Mouse (Mus musculus): ENCODE results near the gene Maml2. TPM values are rescaled to one million over a fixed set of nuclear protein-coding genes. Genes with fewer than 3 reads are reported as not detected.

Gene Maml2
- polyA plus RNA-seq, 1 experiment from 2014 or later = 8.6 TPM

- H3K4me1 ChIP-seq = peaks cover 8% of the 10 kb centered on the region
- no peak overlapping the region for H3K4me3 ChIP-seq
- WGBS = 78% methylated on average over 5 of the region's 5 CpGs
- H3K36me3 ChIP-seq = no peaks in the 10 kb centered on the region
- no peak overlapping the region for H3K27ac ChIP-seq (replicated peaks)
- no peaks in the 10 kb centered on the region for H3K27me3 ChIP-seq (ENCODE audit: low read depth, poor library complexity, severe bottlenecking)
- no peaks in the 10 kb centered on the region for H3K9me3 ChIP-seq (replicated peaks)
- DNase-seq (ENCODE audit: low spot score) = no peak
Measured at GRCm38 (mm10) chr9:13510621-13511369, 213.0 kb downstream of the Maml2 start.

DNA sequence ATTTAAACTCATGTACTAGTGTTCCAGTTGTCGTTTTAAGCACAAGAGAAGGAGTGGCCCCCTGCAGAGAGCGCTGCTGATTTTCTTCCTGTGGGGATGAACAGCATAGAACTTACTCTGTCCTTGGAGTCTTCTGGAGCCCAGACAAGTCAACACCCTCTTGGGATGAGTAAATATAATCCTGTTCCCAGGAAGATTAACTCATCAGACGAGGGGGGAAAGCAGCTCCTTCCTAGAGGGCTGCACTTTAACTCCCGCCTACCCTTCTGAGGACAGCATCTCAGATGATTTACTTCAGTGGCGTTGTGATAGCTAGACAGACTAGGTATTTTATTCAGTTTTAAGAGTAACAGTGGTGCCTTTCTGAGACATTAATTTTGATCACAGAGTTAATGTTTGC lies 215.4 kb downstream of the Maml2 start:
- Histone ChIP-seq H3K4me1 (peaks cover 8% of the 10 kb centered on the region), H3K9me3 (replicated peaks) (no peaks in the 10 kb centered on the region), H3K4me3 (no peak overlapping the region), H3K36me3 (no peaks in the 10 kb centered on the region), H3K27me3 (ENCODE audit: low read depth, poor library complexity, severe bottlenecking) (no peaks in the 10 kb centered on the region), H3K27ac (replicated peaks) (no peak overlapping the region)
- 39% methylated on average over 5 of the region's 5 CpGs for WGBS
- no peak for DNase-seq (ENCODE audit: low spot score)

GRCm38 (mm10) chr9:13514435-13514834 lies 216.7 kb downstream of the Maml2 start:
- H3K36me3 ChIP-seq = no peaks in the 10 kb centered on the region
- H3K9me3 ChIP-seq (replicated peaks) = no peaks in the 10 kb centered on the region
- H3K27me3 ChIP-seq (ENCODE audit: low read depth, poor library complexity, severe bottlenecking) = no peaks in the 10 kb centered on the region
- DNase-seq (ENCODE audit: low spot score) = no peak
- H3K4me1 ChIP-seq = peaks cover 8% of the 10 kb centered on the region
- H3K27ac ChIP-seq (replicated peaks) = no peak overlapping the region
- no peak overlapping the region for H3K4me3 ChIP-seq

DNA sequence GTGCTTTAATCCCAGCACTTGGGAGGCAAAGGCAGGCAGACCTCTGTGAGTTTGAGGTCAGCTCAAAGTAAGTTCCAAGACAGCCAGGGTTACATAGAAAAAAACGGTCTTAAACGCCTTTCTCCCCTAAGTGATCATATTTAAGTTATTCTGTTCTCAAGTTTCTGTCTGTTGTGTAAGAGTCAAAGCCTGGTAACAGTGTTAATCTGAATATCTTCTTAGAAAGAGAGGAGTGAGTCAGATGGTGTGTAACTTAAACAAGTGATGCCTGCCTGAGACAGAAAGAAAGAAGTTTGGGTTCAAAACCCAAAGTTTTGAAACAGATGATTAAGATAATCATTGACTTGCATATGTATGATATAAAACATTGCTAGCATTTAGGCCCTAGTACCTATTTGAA lies 218.2 kb downstream of the Maml2 start:
- no peaks in the 10 kb centered on the region for H3K27me3 ChIP-seq (ENCODE audit: low read depth, poor library complexity, severe bottlenecking)
- H3K27ac ChIP-seq (replicated peaks) = no peak overlapping the region
- DNase-seq (ENCODE audit: low spot score) = no peak
- no peaks in the 10 kb centered on the region for H3K9me3 ChIP-seq (replicated peaks)
- 82% methylated on average over 2 of the region's 2 CpGs for WGBS
- H3K36me3 ChIP-seq = no peaks in the 10 kb centered on the region
- no peak overlapping the region for H3K4me3 ChIP-seq
- peaks cover 8% of the 10 kb centered on the region for H3K4me1 ChIP-seq

DNA sequence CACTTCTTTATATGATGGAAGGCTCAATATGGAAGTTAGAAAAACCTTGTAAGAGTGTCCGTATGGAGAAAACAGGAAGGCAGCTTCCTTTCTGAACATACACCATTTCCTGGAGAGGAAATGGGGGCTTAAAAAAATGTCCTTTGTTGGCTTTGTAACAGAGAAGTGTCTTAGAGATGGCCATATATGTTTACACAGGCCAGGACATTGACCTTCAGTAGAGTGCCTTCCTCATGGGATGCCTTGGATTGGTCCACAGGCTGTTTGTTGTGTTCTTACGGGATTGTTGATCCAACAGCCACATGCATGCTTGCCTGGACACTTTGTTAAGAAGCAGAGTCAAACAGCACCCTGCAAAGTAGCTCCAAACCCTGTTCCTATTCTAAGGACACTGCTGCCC lies 220.3 kb downstream of the Maml2 start:
- H3K36me3 ChIP-seq = no peaks in the 10 kb centered on the region
- H3K4me3 ChIP-seq = no peak overlapping the region
- peaks cover 10% of the 10 kb centered on the region for H3K4me1 ChIP-seq
- no peaks in the 10 kb centered on the region for H3K9me3 ChIP-seq (replicated peaks)
- 69% methylated on average over 2 of the region's 2 CpGs for WGBS
- no peak overlapping the region for H3K27ac ChIP-seq (replicated peaks)
- DNase-seq (ENCODE audit: low spot score) = no peak
- no peaks in the 10 kb centered on the region for H3K27me3 ChIP-seq (ENCODE audit: low read depth, poor library complexity, severe bottlenecking)

GRCm38 (mm10) chr9:13518441-13518971 lies 220.7 kb downstream of the Maml2 start:
- no peaks in the 10 kb centered on the region for H3K27me3 ChIP-seq (ENCODE audit: low read depth, poor library complexity, severe bottlenecking)
- 100% methylated on average over 2 of the region's 2 CpGs for WGBS

GRCm38 (mm10) chr9:13522061-13522820 lies 224.5 kb downstream of the Maml2 start:
- no peak overlapping the region for H3K4me3 ChIP-seq
- no peaks in the 10 kb centered on the region for H3K9me3 ChIP-seq (replicated peaks)
- no peaks in the 10 kb centered on the region for H3K27me3 ChIP-seq (ENCODE audit: low read depth, poor library complexity, severe bottlenecking)
- no peaks in the 10 kb centered on the region for H3K36me3 ChIP-seq
- DNase-seq (ENCODE audit: low spot score) = no peak
- WGBS = 67% methylated on average over 9 of the region's 9 CpGs
- peaks cover 15% of the 10 kb centered on the region for H3K4me1 ChIP-seq
- H3K27ac ChIP-seq (replicated peaks) = no peak overlapping the region

More at GRCm38 (mm10) chr9:13518441-13518971, 220.7 kb downstream of the Maml2 start:
- H3K4me1 ChIP-seq = peaks cover 7% of the 10 kb centered on the region
- H3K27ac ChIP-seq (replicated peaks) = no peak overlapping the region
- H3K36me3 ChIP-seq = no peaks in the 10 kb centered on the region
- H3K9me3 ChIP-seq (replicated peaks) = no peaks in the 10 kb centered on the region
- no peak overlapping the region for H3K4me3 ChIP-seq
- no peak for DNase-seq (ENCODE audit: low spot score)

DNA sequence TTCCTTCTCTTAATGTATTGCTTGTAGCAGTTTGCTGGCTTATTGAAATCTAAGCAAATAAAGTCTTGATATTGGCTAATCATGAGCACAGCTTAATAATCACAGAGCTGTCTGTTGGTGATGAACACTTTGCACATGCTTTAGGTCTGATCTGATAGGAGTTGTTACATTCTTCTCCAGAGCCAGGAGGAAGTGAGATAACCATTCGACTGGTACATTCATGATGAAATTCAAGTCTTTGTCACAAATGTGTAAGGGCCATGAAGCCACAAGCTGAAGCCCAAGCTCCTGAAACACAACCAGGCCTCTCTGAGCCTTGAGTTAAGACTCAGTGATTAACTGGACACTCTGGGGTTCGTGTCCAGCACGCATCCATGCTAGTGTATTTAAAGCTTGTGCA lies 225.3 kb downstream of the Maml2 start:
- Histone ChIP-seq H3K4me1 (peaks cover 22% of the 10 kb centered on the region), H3K36me3 (no peaks in the 10 kb centered on the region), H3K4me3 (no peak overlapping the region), H3K27me3 (ENCODE audit: low read depth, poor library complexity, severe bottlenecking) (no peaks in the 10 kb centered on the region), H3K9me3 (replicated peaks) (no peaks in the 10 kb centered on the region), H3K27ac (replicated peaks) (no peak overlapping the region)
- no peak for DNase-seq (ENCODE audit: low spot score)
- 94% methylated on average over 3 of the region's 3 CpGs for WGBS

DNA sequence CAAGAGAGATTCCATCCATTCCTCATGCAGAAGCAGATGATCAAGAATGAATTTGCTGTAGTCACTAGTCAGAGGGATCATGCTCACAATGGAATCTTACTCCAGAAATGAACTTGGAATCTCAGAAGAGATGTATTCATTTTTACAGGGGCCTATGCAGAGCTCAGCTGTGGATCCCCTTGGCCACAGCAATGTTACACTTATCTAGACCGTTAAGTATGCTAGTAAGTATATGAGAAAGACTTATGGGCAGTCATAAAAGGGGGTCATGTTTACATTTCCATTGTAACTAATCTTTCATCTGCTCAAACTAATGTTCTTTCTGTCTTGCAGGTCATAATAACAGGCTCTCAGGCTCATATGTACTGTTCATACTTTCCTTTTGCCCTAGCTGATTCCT lies 227.3 kb downstream of the Maml2 start:
- 94% methylated on average over 1 of the region's 1 CpGs for WGBS
- no peak overlapping the region for H3K27ac ChIP-seq (replicated peaks)
- no peaks in the 10 kb centered on the region for H3K9me3 ChIP-seq (replicated peaks)
- H3K27me3 ChIP-seq (ENCODE audit: low read depth, poor library complexity, severe bottlenecking) = no peaks in the 10 kb centered on the region
- H3K4me1 ChIP-seq = peaks cover 40% of the 10 kb centered on the region
- DNase-seq (ENCODE audit: low spot score) = no peak
- H3K36me3 ChIP-seq = no peaks in the 10 kb centered on the region
- no peak overlapping the region for H3K4me3 ChIP-seq

GRCm38 (mm10) chr9:13525561-13526255 lies 228.0 kb downstream of the Maml2 start:
- WGBS = 78% methylated on average over 5 of the region's 5 CpGs
- Histone ChIP-seq H3K27ac (replicated peaks) (no peak overlapping the region; the same call in 1 of the 2 replicates), H3K4me1 (peaks cover 40% of the 10 kb centered on the region), H3K27me3 (ENCODE audit: low read depth, poor library complexity, severe bottlenecking) (no peaks in the 10 kb centered on the region), H3K36me3 (no peaks in the 10 kb centered on the region), H3K4me3 (no peak overlapping the region), H3K9me3 (replicated peaks) (no peaks in the 10 kb centered on the region)
- DNase-seq (ENCODE audit: low spot score) = no peak

- peaks cover 60% of the 10 kb centered on the region for H3K4me1 ChIP-seq
- H3K4me3 ChIP-seq = no peak overlapping the region
- no peak for DNase-seq (ENCODE audit: low spot score)
- WGBS = 89% methylated on average over 4 of the region's 4 CpGs
- 0 out of 2 replicates have a peak, but pooled peaks cover 6% of the 10 kb centered on the region for H3K36me3 ChIP-seq
- H3K27ac ChIP-seq (replicated peaks) = no peak overlapping the region
- H3K9me3 ChIP-seq (replicated peaks) = peaks cover 9% of the 10 kb centered on the region; the same call in 1 of the 2 replicates
- no peaks in the 10 kb centered on the region for H3K27me3 ChIP-seq (ENCODE audit: low read depth, poor library complexity, severe bottlenecking)
Measured at GRCm38 (mm10) chr9:13530575-13530974, 232.8 kb downstream of the Maml2 start.

DNA sequence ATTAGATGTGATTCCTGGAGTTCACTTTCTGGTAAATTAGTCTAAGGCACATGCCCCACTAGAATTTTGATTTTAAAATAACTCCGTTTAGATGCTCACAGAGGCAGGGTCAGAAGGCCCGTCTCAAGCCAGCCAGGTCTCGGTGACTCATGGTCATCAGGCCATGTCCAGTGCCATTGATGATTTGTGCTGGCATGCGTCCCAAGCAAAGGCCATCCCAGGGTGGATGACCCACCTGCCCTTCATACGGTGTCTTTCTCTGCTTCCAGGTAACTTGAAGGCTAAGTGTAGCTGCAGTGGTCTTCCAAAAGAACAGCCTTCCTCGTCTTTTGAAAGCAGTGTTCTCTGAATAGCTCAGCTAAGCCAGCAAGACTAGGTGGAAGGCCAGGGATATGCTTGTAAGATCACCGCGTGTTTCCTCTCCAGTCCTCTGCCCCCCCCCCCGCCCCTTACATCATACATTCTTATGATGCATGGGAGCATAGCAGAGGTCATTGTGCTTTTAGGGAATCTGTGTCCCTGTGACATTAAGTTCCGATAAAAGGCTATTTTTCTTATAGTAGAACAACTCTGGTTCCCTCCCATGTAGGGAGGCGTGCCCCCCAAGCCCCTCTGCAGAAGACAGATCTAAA lies 235.4 kb downstream of the Maml2 start:
- H3K36me3 ChIP-seq = 0 out of 2 replicates have a peak, but pooled peaks cover 6% of the 10 kb centered on the region
- no peak overlapping the region for H3K4me3 ChIP-seq
- 90% methylated on average over 11 of the region's 11 CpGs for WGBS
- no peak overlapping the region for H3K27ac ChIP-seq (replicated peaks)
- no peaks in the 10 kb centered on the region for H3K27me3 ChIP-seq (ENCODE audit: low read depth, poor library complexity, severe bottlenecking)
- H3K4me1 ChIP-seq = peaks cover 65% of the 10 kb centered on the region
- no peak for DNase-seq (ENCODE audit: low spot score)
- peaks cover 9% of the 10 kb centered on the region; the same call in 1 of the 2 replicates for H3K9me3 ChIP-seq (replicated peaks)
